ENCODE assay signal across 16 mouse cellular contexts in the genomic region with DNA sequence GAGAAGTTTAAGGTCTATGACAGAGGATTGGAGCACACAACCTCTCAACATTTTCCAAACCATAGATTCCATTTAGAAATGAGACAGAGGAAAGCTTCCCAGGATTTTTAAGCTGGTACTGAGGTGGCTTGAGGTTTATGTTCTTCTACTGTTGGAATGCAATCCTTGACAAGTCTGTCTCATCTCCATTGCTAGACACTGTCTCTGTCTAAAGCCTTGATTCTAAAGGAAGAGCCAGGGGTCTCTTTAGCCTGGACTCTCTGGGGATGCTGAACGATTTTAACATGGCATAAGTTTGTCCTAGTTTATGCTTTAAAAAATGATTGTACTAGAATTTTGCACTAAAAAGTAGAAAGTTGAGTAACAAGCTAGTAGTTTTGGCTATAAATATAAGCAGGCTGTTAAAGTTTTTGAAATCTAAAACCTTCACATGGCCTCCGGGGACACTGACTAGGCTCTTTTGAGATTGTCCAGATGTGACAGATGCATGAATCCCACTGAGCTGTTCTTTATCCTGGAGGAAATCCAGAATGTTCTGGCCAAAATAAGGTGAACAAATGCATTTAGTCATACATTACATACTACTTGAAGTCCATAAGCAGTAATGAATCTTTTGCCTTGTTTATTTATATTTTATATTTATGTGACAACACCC.
DNase-seq lines count a peak whose midpoint lies in the region; ATAC-seq and TF ChIP-seq lines count a peak whose summit lies in the region.
"Had no signal": no experiment of that assay in that cellular context is flagged by ENCODE, and none has a peak within 500 bp of the region (broad histone marks: within the 10 kb centered on the region; RNA-seq: fewer than 3 reads in every experiment).

No protein-coding gene starts in this region.

- H3K4me3 ChIP-seq in heart, embryonic 12.5 days: no peak overlapping the region
- no peak overlapping the region for H3K4me3 ChIP-seq in limb, embryonic 13.5 days
- H3K4me3 ChIP-seq in limb, embryonic 10.5 days: no peak overlapping the region
- no peak overlapping the region for H3K4me3 ChIP-seq in limb, embryonic 14.5 days (replicated peaks; ENCODE audit: low read length)
- H3K4me3 ChIP-seq in hindbrain, embryonic 14.5 days (replicated peaks; ENCODE audit: low read length): no peak overlapping the region
- H3K4me3 ChIP-seq: hindbrain, embryonic 10.5 days had no signal

- WGBS in heart, embryonic 12.5 days: 66% methylated on average over 2 of the region's 2 CpGs
- 38% methylated on average over 2 of the region's 2 CpGs for WGBS in limb, embryonic 13.5 days
- 72% methylated on average over 2 of the region's 2 CpGs for WGBS in limb, embryonic 10.5 days
- 35% methylated on average over 2 of the region's 2 CpGs for WGBS in limb, embryonic 14.5 days
- 91% methylated on average over 2 of the region's 2 CpGs for WGBS in hindbrain, embryonic 14.5 days

- H3K27ac ChIP-seq in heart, embryonic 12.5 days (ENCODE audit: poor library complexity, severe bottlenecking): no peak overlapping the region
- no peak overlapping the region for H3K27ac ChIP-seq in limb, embryonic 13.5 days
- no peak overlapping the region for H3K27ac ChIP-seq in limb, embryonic 10.5 days
- no peak overlapping the region for H3K27ac ChIP-seq in limb, embryonic 14.5 days (replicated peaks; ENCODE audit: low read depth, low read length)
- no peak overlapping the region for H3K27ac ChIP-seq in hindbrain, embryonic 14.5 days
- H3K27ac ChIP-seq: hindbrain, embryonic 10.5 days; liver, embryonic 14.5 days had no signal

- H3K4me1 ChIP-seq in heart, embryonic 12.5 days (replicated peaks): no peaks in the 10 kb centered on the region
- no peaks in the 10 kb centered on the region for H3K4me1 ChIP-seq in limb, embryonic 13.5 days
- H3K4me1 ChIP-seq in limb, embryonic 10.5 days: peaks cover 3% of the 10 kb centered on the region; the same call in 1 of the 2 replicates
- H3K4me1 ChIP-seq in limb, embryonic 14.5 days (ENCODE audit: control insufficient read depth, insufficient read depth, low read length): no peaks in the 10 kb centered on the region
- H3K4me1 ChIP-seq in hindbrain, embryonic 14.5 days (replicated peaks; ENCODE audit: control insufficient read depth, insufficient read depth, low read length): no peaks in the 10 kb centered on the region

- H3K4me2 ChIP-seq in heart, embryonic 12.5 days: no peak overlapping the region
- no peak overlapping the region for H3K4me2 ChIP-seq in limb, embryonic 13.5 days (replicated peaks)
- H3K4me2 ChIP-seq in limb, embryonic 14.5 days (replicated peaks; ENCODE audit: low read depth, low read length, severe bottlenecking): no peak overlapping the region
- H3K4me2 ChIP-seq in hindbrain, embryonic 14.5 days (replicated peaks): no peak overlapping the region

- DNase-seq in heart, adult 9 months (ENCODE audit: low spot score in 2 of 2): peak; percentile 1 to 12
- no peak for DNase-seq in limb, embryonic 10.5 days (ENCODE audit: low spot score)
- DNase-seq in adipocyte (ENCODE audit: low spot score): peak; percentile 3
- DNase-seq in limb, embryonic 14.5 days (ENCODE audit: low spot score): peak; percentile 66
- no peak for DNase-seq in hindbrain, embryonic 14.5 days (ENCODE audit: low spot score)
- DNase-seq: cerebellum, postnatal 36 days; gastrocnemius, postnatal 25 days; kidney, adult 18-20 months; right cerebral cortex, adult 18-20 months; thymus, adult 2 months had no signal

- no peak overlapping the region for H3K9ac ChIP-seq in heart, embryonic 12.5 days
- no peak overlapping the region for H3K9ac ChIP-seq in limb, embryonic 13.5 days
- H3K9ac ChIP-seq in limb, embryonic 14.5 days (ENCODE audit: low read depth, low read length, severe bottlenecking): no peak overlapping the region
- no peak overlapping the region for H3K9ac ChIP-seq in hindbrain, embryonic 14.5 days
- H3K9ac ChIP-seq: liver, embryonic 14.5 days had no signal

- no peaks in the 10 kb centered on the region for H3K27me3 ChIP-seq in heart, embryonic 12.5 days (replicated peaks)
- no peaks in the 10 kb centered on the region for H3K27me3 ChIP-seq in limb, embryonic 13.5 days
- H3K27me3 ChIP-seq in limb, embryonic 10.5 days (ENCODE audit: low read depth, poor library complexity, severe bottlenecking): no peaks in the 10 kb centered on the region
- no peaks in the 10 kb centered on the region for H3K27me3 ChIP-seq in limb, embryonic 14.5 days (ENCODE audit: control insufficient read depth, insufficient read depth, low read length)
- H3K27me3 ChIP-seq in hindbrain, embryonic 14.5 days (ENCODE audit: control insufficient read depth, insufficient read depth, low read length): no peaks in the 10 kb centered on the region

- no peaks in the 10 kb centered on the region for H3K36me3 ChIP-seq in heart, embryonic 12.5 days
- no peaks in the 10 kb centered on the region for H3K36me3 ChIP-seq in limb, embryonic 13.5 days
- no peaks in the 10 kb centered on the region for H3K36me3 ChIP-seq in limb, embryonic 10.5 days
- H3K36me3 ChIP-seq in limb, embryonic 14.5 days (ENCODE audit: control insufficient read depth, insufficient read depth, low read length): no peaks in the 10 kb centered on the region
- H3K36me3 ChIP-seq in hindbrain, embryonic 14.5 days (replicated peaks; ENCODE audit: control insufficient read depth, insufficient read depth): no peaks in the 10 kb centered on the region
- H3K36me3 ChIP-seq: hindbrain, embryonic 10.5 days had no signal

- ATAC-seq in heart, embryonic 12.5 days (ENCODE audit: insufficient number of reproducible peaks, low FRiP score): no peak
- ATAC-seq in limb, embryonic 13.5 days (ENCODE audit: low FRiP score, low read depth): peak; percentile 66; the same call in 1 of the 2 replicates
- peak; percentile 65 for ATAC-seq in limb, embryonic 14.5 days (ENCODE audit: low FRiP score, low read depth)
- ATAC-seq in hindbrain, embryonic 14.5 days (ENCODE audit: low FRiP score): no peak
- ATAC-seq: activated CD4-positive, CD25-positive, alpha-beta regulatory T cell, adult 4 months; CD4-positive, CD25-positive, alpha-beta regulatory T cell, adult 4 months had no signal

- H3K9me3 ChIP-seq in heart, embryonic 12.5 days (replicated peaks): no peaks in the 10 kb centered on the region
- no peaks in the 10 kb centered on the region for H3K9me3 ChIP-seq in limb, embryonic 13.5 days
- no peaks in the 10 kb centered on the region for H3K9me3 ChIP-seq in limb, embryonic 10.5 days (replicated peaks)
- no peaks in the 10 kb centered on the region for H3K9me3 ChIP-seq in limb, embryonic 14.5 days (ENCODE audit: control insufficient read depth, low read length)
- no peaks in the 10 kb centered on the region for H3K9me3 ChIP-seq in hindbrain, embryonic 14.5 days (ENCODE audit: control insufficient read depth, low read length)
- H3K9me3 ChIP-seq: hindbrain, embryonic 10.5 days had no signal

- no peak for TF ChIP-seq POLR2A in limb, embryonic 14.5 days (IDR thresholded peaks at IDR 0.05; ENCODE audit: borderline replicate concordance, extremely low read depth, insufficient read depth, insufficient read length)

Comparison
In these comparisons a context has a peak if more than half of its experiments do, and no peak if none do; other contexts are left out.
1. DNase-seq: peak in heart, adult 9 months (2 of 2), adipocyte (single experiment) and limb, embryonic 14.5 days (single experiment); none in limb, embryonic 10.5 days (single experiment) and hindbrain, embryonic 14.5 days (single experiment).
2. ATAC-seq: peak in limb, embryonic 13.5 days (single experiment) and limb, embryonic 14.5 days (single experiment); none in heart, embryonic 12.5 days (single experiment) and hindbrain, embryonic 14.5 days (single experiment).